Mouse (Mus musculus): ENCODE data around the gene Ngdn. TPM values are rescaled to one million over a fixed set of nuclear protein-coding genes. Genes with fewer than 3 reads are reported as not detected.

The Ngdn gene
- total RNA-seq, 1 experiment from 2014 or later: 58.9 TPM

DNA sequence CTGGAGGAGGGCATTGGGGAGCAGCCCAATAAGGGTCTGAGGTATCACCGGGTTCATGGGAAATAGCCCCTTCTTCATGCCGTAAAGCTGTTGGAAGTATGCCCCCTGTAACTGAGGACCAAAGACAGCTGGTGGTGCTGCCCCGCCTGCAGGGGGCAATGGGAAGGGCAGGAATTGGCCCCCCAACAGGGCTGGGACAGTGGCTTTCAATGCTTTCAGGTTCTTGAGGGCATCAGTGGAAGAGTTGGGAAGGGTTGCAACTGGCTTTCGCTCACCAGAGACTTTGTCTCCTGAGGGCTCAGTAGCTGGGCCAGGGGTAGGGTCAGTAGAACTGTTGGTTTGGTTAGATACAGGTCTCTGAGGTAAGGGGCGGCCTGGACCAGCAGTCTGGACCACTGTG is 47.9 kb downstream of the Ngdn start:
- no peak for ATAC-seq (ENCODE audit: extremely low read depth, insufficient number of reproducible peaks, low FRiP score, poor library complexity, severe bottlenecking)

DNA sequence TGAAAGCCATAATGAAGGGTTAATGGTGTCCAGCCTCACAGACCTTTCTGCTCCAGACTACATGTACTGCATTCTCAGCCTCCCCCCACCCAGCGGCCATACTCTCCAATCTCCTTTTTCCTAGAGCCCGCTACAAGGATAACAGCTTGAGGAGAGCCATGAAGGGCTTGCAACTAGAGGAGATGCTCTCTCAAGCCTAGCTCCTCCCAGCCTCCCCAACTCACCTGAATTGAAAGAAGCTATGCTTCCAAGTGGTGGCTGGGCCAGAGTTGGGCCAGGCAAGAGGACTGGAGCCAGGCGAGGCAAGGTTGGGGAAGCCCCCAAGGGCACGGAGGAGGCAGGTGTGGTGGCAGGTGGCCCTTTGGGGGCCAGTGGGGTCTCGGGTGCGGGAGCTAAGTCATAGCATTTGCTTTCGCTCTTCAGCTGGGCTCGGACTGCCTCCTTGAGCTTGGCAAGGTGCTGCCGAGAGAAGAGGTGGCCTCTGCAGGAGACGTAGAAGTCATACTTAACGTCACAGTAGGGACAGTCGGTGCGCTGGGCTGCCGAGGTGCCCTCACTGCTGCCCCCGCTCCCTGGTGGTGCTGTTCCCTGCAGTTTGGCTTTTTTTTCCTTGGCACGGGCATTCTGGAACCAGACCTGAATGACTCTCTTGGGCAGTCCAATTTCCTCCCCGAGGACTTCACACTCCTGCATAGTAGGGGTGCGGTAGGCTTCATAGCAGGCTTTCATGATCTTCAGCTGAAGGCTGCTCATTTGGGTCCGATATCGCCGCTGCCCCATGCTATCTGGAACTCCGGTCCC is 48.5 kb downstream of the Ngdn start:
- no peak for ATAC-seq (ENCODE audit: extremely low read depth, insufficient number of reproducible peaks, low FRiP score, poor library complexity, severe bottlenecking)

DNA sequence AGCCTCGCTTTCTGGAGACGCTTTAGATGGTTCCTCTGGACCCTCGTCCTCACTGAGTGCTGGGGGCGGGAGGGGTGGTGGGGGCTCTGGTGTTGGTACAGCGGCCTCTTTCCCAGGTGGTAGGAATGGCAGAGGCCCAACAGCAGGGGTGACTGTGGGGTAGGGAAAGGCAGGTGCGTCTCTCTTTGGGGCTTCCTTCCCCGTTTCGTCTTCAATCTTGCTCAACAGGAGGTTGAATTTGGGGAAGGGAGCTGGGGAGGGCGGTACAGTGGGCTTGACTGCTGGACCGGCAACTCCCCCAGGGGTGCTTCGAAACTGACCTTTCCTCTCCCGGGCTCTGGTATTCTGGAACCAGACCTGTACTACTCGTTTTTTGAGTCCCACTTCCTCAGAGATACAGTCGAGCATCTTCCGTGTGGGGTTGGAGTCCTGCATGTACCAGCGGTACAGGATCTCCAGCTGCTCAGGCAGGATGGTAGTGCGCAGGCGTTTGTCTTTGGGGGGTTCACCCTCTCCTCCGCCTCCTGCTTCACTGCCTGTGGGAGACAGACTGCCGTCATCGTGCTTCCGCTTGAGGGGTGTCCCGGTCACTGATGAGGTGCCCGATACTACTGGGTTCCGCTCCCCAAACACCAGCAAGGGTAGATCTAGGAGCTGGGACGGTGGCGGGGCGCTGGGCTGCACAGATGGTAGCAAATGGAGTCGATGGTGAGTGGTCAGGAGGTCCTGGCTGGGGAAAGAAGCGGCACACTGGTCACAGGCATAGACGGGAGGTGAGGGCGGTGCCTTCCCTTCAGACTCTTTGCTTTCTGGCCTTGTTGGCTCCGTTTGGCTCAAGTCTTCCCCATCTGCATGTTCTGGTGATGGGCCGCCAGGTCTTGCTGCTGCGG is 49.5 kb downstream of the Ngdn start:
- no peak for ATAC-seq (ENCODE audit: extremely low read depth, insufficient number of reproducible peaks, low FRiP score, poor library complexity, severe bottlenecking)

DNA sequence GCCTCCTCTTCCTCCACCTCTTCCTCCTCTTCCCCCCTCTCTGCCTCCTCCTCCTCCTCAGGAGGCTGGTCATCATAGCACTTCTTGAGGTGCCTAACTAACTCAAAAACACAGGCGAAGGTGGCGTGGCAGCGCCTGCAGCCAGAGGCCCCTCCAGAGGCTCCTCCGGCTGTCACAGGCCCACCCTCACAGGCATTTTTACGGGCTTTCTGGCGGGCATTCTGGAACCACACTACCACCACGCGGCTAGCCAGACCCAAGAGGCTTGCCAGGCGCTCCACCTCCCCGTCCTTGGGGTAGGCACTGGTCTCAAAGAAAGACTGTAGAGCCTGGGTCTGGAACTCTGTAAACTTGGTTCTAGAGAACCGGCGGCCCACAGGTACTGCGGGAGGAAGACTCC is 50.1 kb downstream of the Ngdn start:
- no peak for ATAC-seq (ENCODE audit: extremely low read depth, insufficient number of reproducible peaks, low FRiP score, poor library complexity, severe bottlenecking)

DNA sequence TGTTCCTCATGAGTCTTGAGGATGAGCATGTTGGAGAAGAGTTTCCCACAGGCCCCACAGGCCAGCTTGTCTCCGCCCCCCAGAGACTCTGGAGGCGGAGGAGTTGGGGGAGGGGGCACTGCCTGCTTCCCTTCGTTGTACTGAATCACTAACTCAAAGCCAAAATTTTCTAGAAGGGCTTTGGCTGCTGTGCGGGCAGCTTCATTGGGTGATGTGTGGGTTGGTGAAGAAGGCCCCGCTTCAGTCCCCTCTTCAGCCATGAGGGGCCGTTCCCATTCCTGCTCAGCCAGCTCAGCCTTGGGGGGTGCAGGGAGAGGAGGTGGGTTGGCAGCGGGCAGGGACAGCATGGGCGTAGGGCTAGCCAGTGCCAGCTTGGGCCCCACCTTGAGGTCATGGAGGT is 50.8 kb downstream of the Ngdn start:
- no peak for ATAC-seq (ENCODE audit: extremely low read depth, insufficient number of reproducible peaks, low FRiP score, poor library complexity, severe bottlenecking)

DNA sequence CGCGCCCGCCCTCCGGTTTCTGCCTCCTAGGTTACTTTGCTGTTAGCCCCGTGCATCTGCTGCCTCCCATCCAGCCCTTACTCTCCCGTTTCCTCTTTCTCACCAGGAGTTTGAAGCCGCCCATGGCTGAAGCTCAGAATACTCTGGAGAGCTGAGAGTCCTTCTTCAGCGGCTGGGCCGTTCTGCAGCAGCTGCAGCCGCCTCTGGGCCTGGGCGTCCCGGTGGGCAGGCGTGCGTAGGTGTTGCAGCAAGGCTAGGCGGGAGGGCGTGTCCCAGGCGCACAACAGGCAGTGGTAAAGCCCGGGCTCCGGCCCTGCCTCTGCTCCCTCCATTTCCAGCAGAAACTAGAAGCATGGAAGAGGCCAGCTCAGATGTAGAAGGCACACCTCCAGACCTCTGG is 56.5 kb downstream of the Ngdn start:
- no peak for ATAC-seq (ENCODE audit: extremely low read depth, insufficient number of reproducible peaks, low FRiP score, poor library complexity, severe bottlenecking)

Other genes with a start within 250 kb of the Ngdn start
- gene Slc7a8, start 233.5 kb upstream of the Ngdn start, total RNA-seq (2017): 0.49 and 0.81 TPM in 2 replicates
- gene Rnf212b, start 201.3 kb upstream of the Ngdn start, total RNA-seq (2017): not detected in 2 replicates
- 9.2 and 9.7 TPM in 2 replicates for gene Homez, start 144.5 kb upstream of the Ngdn start, total RNA-seq (2017)
- 0.47 TPM in 1 of 2 replicates, not detected in the other for gene Ppp1r3e, start 137.9 kb upstream of the Ngdn start, total RNA-seq (2017)
- 3.6 and 6.6 TPM in 2 replicates for gene Bcl2l2, start 132.1 kb upstream of the Ngdn start, total RNA-seq (2017)
- gene Gm20521, start 132.0 kb upstream of the Ngdn start, total RNA-seq (2017): not detected in 2 replicates
- gene Pabpn1, start 123.0 kb upstream of the Ngdn start, total RNA-seq (2017): 198 and 209 TPM in 2 replicates
- gene Slc22a17, start 102.3 kb upstream of the Ngdn start, total RNA-seq (2017): 0.25 and 0.47 TPM in 2 replicates
- gene Efs, start 89.3 kb upstream of the Ngdn start, total RNA-seq (2017): not detected in 2 replicates
- gene Il25, start 82.8 kb upstream of the Ngdn start, total RNA-seq (2017): not detected in 2 replicates
- not detected in 2 replicates for gene Cmtm5, start 79.2 kb upstream of the Ngdn start, total RNA-seq (2017)
- gene Myh6, start 48.5 kb upstream of the Ngdn start, total RNA-seq (2017): not detected in 2 replicates
- not detected in 2 replicates for gene Gm17428, start 38.5 kb upstream of the Ngdn start, total RNA-seq (2017)
- not detected in 2 replicates for gene Myh7, start 20.8 kb upstream of the Ngdn start, total RNA-seq (2017)
- gene Zfhx2, start 76.9 kb downstream of the Ngdn start, total RNA-seq (2017): 7.2 and 7.8 TPM in 2 replicates
- gene Thtpa, start 79.3 kb downstream of the Ngdn start, total RNA-seq (2017): 5.2 TPM in 2 replicates
- gene Ap1g2, start 91.1 kb downstream of the Ngdn start, total RNA-seq (2017): 48.5 TPM in 2 replicates
- 0.12 TPM in 1 of 2 replicates, not detected in the other for gene Jph4, start 101.5 kb downstream of the Ngdn start, total RNA-seq (2017)
- not detected in 2 replicates for gene Dhrs2, start 206.6 kb downstream of the Ngdn start, total RNA-seq (2017)